In genomic region chr13:109819071-109819470, GRCm38 (mm10) we compare ENCODE assay signal across 27 mouse cellular contexts.
DNase-seq lines count a peak whose midpoint lies in the region; ATAC-seq and TF ChIP-seq lines count a peak whose summit lies in the region.
"Had no signal": no experiment of that assay in that cellular context is flagged by ENCODE, and none has a peak within 500 bp of the region (broad histone marks: within the 10 kb centered on the region; RNA-seq: fewer than 3 reads in every experiment).

No protein-coding gene starts in this region.

- no peaks in the 10 kb centered on the region for H3K9me3 ChIP-seq in neural tube, embryonic 13.5 days
- H3K9me3 ChIP-seq in heart, embryonic 10.5 days = no peaks in the 10 kb centered on the region
- no peaks in the 10 kb centered on the region for H3K9me3 ChIP-seq in hindbrain, embryonic 10.5 days
- H3K9me3 ChIP-seq: embryonic facial prominence, embryonic 12.5 days; embryonic facial prominence, embryonic 15.5 days; forebrain, embryonic 13.5 days; G1E; heart, embryonic 13.5 days had no signal

- TF ChIP-seq POLR2A in embryonic fibroblast, embryonic 13.5 days (IDR thresholded peaks at IDR 0.05; ENCODE audit: low read depth, low read length) = no peak

- no peak overlapping the region for H3K4me3 ChIP-seq in neural tube, embryonic 13.5 days
- no peak overlapping the region for H3K4me3 ChIP-seq in embryonic fibroblast, embryonic 13.5 days (ENCODE audit: insufficient read depth, low read length)
- no peak overlapping the region for H3K4me3 ChIP-seq in heart, embryonic 10.5 days
- no peak overlapping the region for H3K4me3 ChIP-seq in hindbrain, embryonic 10.5 days
- H3K4me3 ChIP-seq: embryonic facial prominence, embryonic 12.5 days; embryonic facial prominence, embryonic 15.5 days; erythroblast, embryonic 14.5 days; forebrain, embryonic 13.5 days; heart, embryonic 13.5 days had no signal

- H3K27ac ChIP-seq in neural tube, embryonic 13.5 days (replicated peaks) = peak overlapping the region; percentile 9; the same call in 1 of the 2 replicates
- peak overlapping the region; percentile 72; the same call in 1 of the 2 replicates for H3K27ac ChIP-seq in embryonic fibroblast, embryonic 13.5 days (ENCODE audit: insufficient read depth, low read length)
- no peak overlapping the region for H3K27ac ChIP-seq in heart, embryonic 10.5 days
- no peak overlapping the region for H3K27ac ChIP-seq in hindbrain, embryonic 10.5 days
- H3K27ac ChIP-seq: embryonic facial prominence, embryonic 12.5 days; embryonic facial prominence, embryonic 15.5 days; forebrain, embryonic 13.5 days; heart, embryonic 13.5 days; hindbrain, embryonic 14.5 days; hindbrain, postnatal 0 days had no signal

- no peak overlapping the region for H3K4me2 ChIP-seq in neural tube, embryonic 13.5 days
- H3K4me2 ChIP-seq: embryonic facial prominence, embryonic 12.5 days; embryonic facial prominence, embryonic 15.5 days; forebrain, embryonic 13.5 days; heart, embryonic 13.5 days; hindbrain, embryonic 14.5 days had no signal

- TF ChIP-seq CTCF in embryonic fibroblast, embryonic 13.5 days (IDR thresholded peaks at IDR 0.05; ENCODE audit: borderline replicate concordance, insufficient read depth, low read length) = no peak

- ATAC-seq in neural tube, embryonic 13.5 days (ENCODE audit: low read depth) = no peak
- ATAC-seq: forebrain, embryonic 13.5 days; forebrain, embryonic 16.5 days; hindbrain, postnatal 0 days; inflammation-experienced regulatory T-cells, adult 6 months; intestine, embryonic 16.5 days had no signal

- no peaks in the 10 kb centered on the region for H3K27me3 ChIP-seq in neural tube, embryonic 13.5 days
- H3K27me3 ChIP-seq in heart, embryonic 10.5 days (ENCODE audit: insufficient read depth, poor library complexity, severe bottlenecking) = no peaks in the 10 kb centered on the region
- no peaks in the 10 kb centered on the region for H3K27me3 ChIP-seq in hindbrain, embryonic 10.5 days (ENCODE audit: insufficient read depth, poor library complexity, severe bottlenecking)
- H3K27me3 ChIP-seq: CH12.LX; embryonic facial prominence, embryonic 12.5 days; embryonic facial prominence, embryonic 15.5 days; forebrain, embryonic 13.5 days; heart, embryonic 13.5 days had no signal

- WGBS in neural tube, embryonic 13.5 days = 71% methylated on average over 3 of the region's 3 CpGs
- 75% methylated on average over 3 of the region's 3 CpGs for WGBS in heart, embryonic 10.5 days
- WGBS in hindbrain, embryonic 10.5 days = 85% methylated on average over 3 of the region's 3 CpGs

- peaks cover 47% of the 10 kb centered on the region for H3K4me1 ChIP-seq in neural tube, embryonic 13.5 days (replicated peaks)
- peaks cover 25% of the 10 kb centered on the region for H3K4me1 ChIP-seq in embryonic fibroblast, embryonic 13.5 days (ENCODE audit: control insufficient read depth, insufficient read depth, low read length)
- H3K4me1 ChIP-seq in heart, embryonic 10.5 days = peaks cover 34% of the 10 kb centered on the region
- peaks cover 39% of the 10 kb centered on the region for H3K4me1 ChIP-seq in hindbrain, embryonic 10.5 days (replicated peaks)

- no peaks in the 10 kb centered on the region for H3K36me3 ChIP-seq in neural tube, embryonic 13.5 days
- H3K36me3 ChIP-seq in heart, embryonic 10.5 days = no peaks in the 10 kb centered on the region
- H3K36me3 ChIP-seq in hindbrain, embryonic 10.5 days = no peaks in the 10 kb centered on the region
- H3K36me3 ChIP-seq: embryonic facial prominence, embryonic 12.5 days; embryonic facial prominence, embryonic 15.5 days; heart, embryonic 13.5 days had no signal

- DNase-seq in neural tube, embryonic 10.5 days (ENCODE audit: extremely low spot score, low spot score) = no peak
- DNase-seq in Muller cell, postnatal 12 days (ENCODE audit: inconsistent ontology term) = peak; percentile 51
- DNase-seq in heart, embryonic 10.5 days (ENCODE audit: low spot score) = no peak
- no peak for DNase-seq in right cerebral cortex, postnatal 25 days
- DNase-seq in hindbrain, embryonic 10.5 days (ENCODE audit: low spot score) = no peak
- DNase-seq: adrenal gland, postnatal 10 days; cerebellum, adult 11 months; cerebellum, adult 2 months; cerebellum, adult 9-11 months; cerebellum, postnatal 25 days; gastrocnemius, postnatal 25 days; heart, adult 18-20 months; kidney, adult 18-20 months had no signal

- no peak overlapping the region for H3K9ac ChIP-seq in neural tube, embryonic 13.5 days
- H3K9ac ChIP-seq: embryonic facial prominence, embryonic 12.5 days; embryonic facial prominence, embryonic 15.5 days; forebrain, embryonic 13.5 days; heart, embryonic 13.5 days; hindbrain, embryonic 14.5 days had no signal

Comparison
In these comparisons a context has a peak if more than half of its experiments do, and no peak if none do; other contexts are left out.
1. H3K27ac ChIP-seq: peak in neural tube, embryonic 13.5 days (single experiment) and embryonic fibroblast, embryonic 13.5 days (single experiment); none in heart, embryonic 10.5 days (single experiment) and hindbrain, embryonic 10.5 days (single experiment).